In the genomic region with DNA sequence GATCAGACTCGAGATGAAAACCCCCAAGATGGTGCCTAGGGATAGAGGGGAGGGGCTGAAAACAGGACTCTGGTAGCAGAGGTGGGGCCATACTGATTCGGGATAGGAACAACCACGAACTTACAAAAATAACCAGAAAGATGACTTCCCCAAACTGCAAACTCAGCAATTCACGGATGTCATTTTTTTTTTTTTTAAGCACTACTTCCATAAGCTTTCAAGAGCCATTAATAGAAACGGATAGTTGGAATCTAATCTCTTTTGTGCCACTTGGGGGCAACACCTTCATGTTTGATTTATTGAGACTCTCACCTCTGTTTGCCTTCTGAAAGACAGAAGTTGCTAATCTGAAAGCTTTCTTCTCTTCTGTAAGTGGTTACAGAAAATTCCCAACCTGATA, we compare ENCODE assay signal across 12 mouse cellular contexts.
A peak's percentile ranks its signal among the peaks of the same experiment; 100 is the strongest.
DNase-seq lines count a peak whose midpoint lies in the region; ATAC-seq and TF ChIP-seq lines count a peak whose summit lies in the region.
"Had no signal": no experiment of that assay in that cellular context is flagged by ENCODE, and none has a peak within 500 bp of the region (broad histone marks: within the 10 kb centered on the region; RNA-seq: fewer than 3 reads in every experiment).

No protein-coding gene starts in this region.

- intact Hi-C loops in gastrocnemius, postnatal 14 days (cut with DNase I; ENCODE audit: low total_unique reads) = loop anchor here (10.0 kb wide), 1 partner anchor 89 kb away; no protein-coding TSS in a partner anchor

- H3K27me3 ChIP-seq in intestine, postnatal 0 days (replicated peaks; ENCODE audit: control insufficient read depth, insufficient read depth, low read length) = no peaks in the 10 kb centered on the region
- no peaks in the 10 kb centered on the region for H3K27me3 ChIP-seq in intestine, embryonic 16.5 days (replicated peaks; ENCODE audit: control insufficient read depth, insufficient read depth, low read length)
- no peaks in the 10 kb centered on the region for H3K27me3 ChIP-seq in midbrain, embryonic 14.5 days (ENCODE audit: control insufficient read depth, insufficient read depth, low read length)
- no peaks in the 10 kb centered on the region for H3K27me3 ChIP-seq in midbrain, embryonic 15.5 days (replicated peaks)
- H3K27me3 ChIP-seq: heart, embryonic 13.5 days; liver, embryonic 15.5 days; midbrain, embryonic 12.5 days had no signal

- 44% methylated on average over 5 of the region's 5 CpGs for WGBS in intestine, postnatal 0 days
- WGBS in intestine, embryonic 16.5 days = 52% methylated on average over 5 of the region's 5 CpGs
- 67% methylated on average over 5 of the region's 5 CpGs for WGBS in midbrain, embryonic 14.5 days
- 55% methylated on average over 5 of the region's 5 CpGs for WGBS in midbrain, embryonic 15.5 days

- TF ChIP-seq CTCF in intestine, postnatal 0 days (IDR thresholded peaks at IDR 0.05; ENCODE audit: low read depth) = peak; percentile 60

- no peak overlapping the region for H3K27ac ChIP-seq in intestine, postnatal 0 days (ENCODE audit: low read depth, low read length)
- no peak overlapping the region for H3K27ac ChIP-seq in intestine, embryonic 16.5 days (ENCODE audit: low read length)
- H3K27ac ChIP-seq in midbrain, embryonic 14.5 days (replicated peaks; ENCODE audit: low read depth, low read length) = no peak overlapping the region
- no peak overlapping the region for H3K27ac ChIP-seq in midbrain, embryonic 15.5 days
- H3K27ac ChIP-seq: heart, embryonic 13.5 days; liver, embryonic 15.5 days; midbrain, embryonic 12.5 days had no signal

- no peak overlapping the region for H3K4me3 ChIP-seq in intestine, postnatal 0 days (ENCODE audit: low read depth, low read length)
- no peak overlapping the region for H3K4me3 ChIP-seq in intestine, embryonic 16.5 days (ENCODE audit: low read length)
- no peak overlapping the region for H3K4me3 ChIP-seq in midbrain, embryonic 14.5 days (replicated peaks; ENCODE audit: low read depth, low read length)
- H3K4me3 ChIP-seq in midbrain, embryonic 15.5 days = no peak overlapping the region
- H3K4me3 ChIP-seq: heart, embryonic 13.5 days; liver, embryonic 15.5 days; midbrain, embryonic 12.5 days had no signal

- no peaks in the 10 kb centered on the region for H3K9me3 ChIP-seq in intestine, postnatal 0 days (ENCODE audit: control insufficient read depth)
- no peaks in the 10 kb centered on the region for H3K9me3 ChIP-seq in intestine, embryonic 16.5 days (ENCODE audit: control insufficient read depth, low read length)
- H3K9me3 ChIP-seq in midbrain, embryonic 14.5 days (ENCODE audit: control insufficient read depth, low read length) = no peaks in the 10 kb centered on the region
- no peaks in the 10 kb centered on the region for H3K9me3 ChIP-seq in midbrain, embryonic 15.5 days
- H3K9me3 ChIP-seq: heart, embryonic 13.5 days; liver, embryonic 15.5 days; midbrain, embryonic 12.5 days had no signal

- ATAC-seq in intestine, postnatal 0 days = no peak
- no peak for ATAC-seq in intestine, embryonic 16.5 days
- ATAC-seq in midbrain, embryonic 14.5 days (ENCODE audit: low FRiP score, low TSS enrichment) = no peak
- ATAC-seq in midbrain, embryonic 15.5 days (replicated peaks) = no peak
- ATAC-seq: activated CD4-positive, CD25-positive, alpha-beta regulatory T cell, adult 4 months had no signal

- no peak overlapping the region for H3K4me2 ChIP-seq in intestine, postnatal 0 days (replicated peaks; ENCODE audit: low read depth)
- no peak overlapping the region for H3K4me2 ChIP-seq in intestine, embryonic 16.5 days (ENCODE audit: low read depth, low read length)
- no peak overlapping the region for H3K4me2 ChIP-seq in midbrain, embryonic 14.5 days (ENCODE audit: low read length)
- no peak overlapping the region for H3K4me2 ChIP-seq in midbrain, embryonic 15.5 days
- H3K4me2 ChIP-seq: heart, embryonic 13.5 days; liver, embryonic 15.5 days; midbrain, embryonic 12.5 days had no signal

- 0 out of 2 replicates have a peak, but pooled peaks cover 3% of the 10 kb centered on the region for H3K4me1 ChIP-seq in intestine, postnatal 0 days (replicated peaks; ENCODE audit: control insufficient read depth, insufficient read depth, low read length)
- peaks cover 4% of the 10 kb centered on the region; the same call in 1 of the 2 replicates for H3K4me1 ChIP-seq in intestine, embryonic 16.5 days (ENCODE audit: control insufficient read depth, insufficient read depth, low read length)
- no peaks in the 10 kb centered on the region for H3K4me1 ChIP-seq in midbrain, embryonic 14.5 days (ENCODE audit: control insufficient read depth, insufficient read depth, low read length)
- no peaks in the 10 kb centered on the region for H3K4me1 ChIP-seq in midbrain, embryonic 15.5 days
- H3K4me1 ChIP-seq: heart, embryonic 13.5 days; liver, embryonic 15.5 days; midbrain, embryonic 12.5 days had no signal

- H3K9ac ChIP-seq in intestine, postnatal 0 days (ENCODE audit: low read depth, low read length) = no peak overlapping the region
- H3K9ac ChIP-seq in intestine, embryonic 16.5 days (ENCODE audit: low read depth, low read length) = no peak overlapping the region
- H3K9ac ChIP-seq in midbrain, embryonic 14.5 days (replicated peaks; ENCODE audit: low read length) = no peak overlapping the region
- no peak overlapping the region for H3K9ac ChIP-seq in midbrain, embryonic 15.5 days
- H3K9ac ChIP-seq: heart, embryonic 13.5 days; liver, embryonic 15.5 days; midbrain, embryonic 12.5 days had no signal

- H3K36me3 ChIP-seq in intestine, postnatal 0 days (ENCODE audit: control insufficient read depth, insufficient read depth) = no peaks in the 10 kb centered on the region; the same call in 1 of the 2 replicates
- H3K36me3 ChIP-seq in intestine, embryonic 16.5 days (ENCODE audit: control insufficient read depth, insufficient read depth, low read length) = no peaks in the 10 kb centered on the region
- no peaks in the 10 kb centered on the region for H3K36me3 ChIP-seq in midbrain, embryonic 14.5 days (ENCODE audit: control insufficient read depth, insufficient read depth, low read length)
- no peaks in the 10 kb centered on the region for H3K36me3 ChIP-seq in midbrain, embryonic 15.5 days (replicated peaks)
- H3K36me3 ChIP-seq: heart, embryonic 13.5 days; liver, embryonic 15.5 days; midbrain, embryonic 12.5 days had no signal

- peak; percentile 73 for DNase-seq in midbrain, embryonic 14.5 days
- DNase-seq in adipocyte (ENCODE audit: low spot score) = peak; percentile 61
- peak; percentile 29 for DNase-seq in retina, postnatal 1 day
- no peak for DNase-seq in gastrocnemius, postnatal 14 days
- DNase-seq: kidney, postnatal 4 days had no signal
